Mouse (Mus musculus) telencephalon, adult 2 months (tissue): Measurements from ENCODE around the gene Pdcd5.

Experiments used
- DNase-seq: peaks from one replicate; pipeline ENCODE4 v3.0.0-alpha.2; 2011; ENCODE audit warnings: low read depth, low spot score

Pdcd5 gene

DNA sequence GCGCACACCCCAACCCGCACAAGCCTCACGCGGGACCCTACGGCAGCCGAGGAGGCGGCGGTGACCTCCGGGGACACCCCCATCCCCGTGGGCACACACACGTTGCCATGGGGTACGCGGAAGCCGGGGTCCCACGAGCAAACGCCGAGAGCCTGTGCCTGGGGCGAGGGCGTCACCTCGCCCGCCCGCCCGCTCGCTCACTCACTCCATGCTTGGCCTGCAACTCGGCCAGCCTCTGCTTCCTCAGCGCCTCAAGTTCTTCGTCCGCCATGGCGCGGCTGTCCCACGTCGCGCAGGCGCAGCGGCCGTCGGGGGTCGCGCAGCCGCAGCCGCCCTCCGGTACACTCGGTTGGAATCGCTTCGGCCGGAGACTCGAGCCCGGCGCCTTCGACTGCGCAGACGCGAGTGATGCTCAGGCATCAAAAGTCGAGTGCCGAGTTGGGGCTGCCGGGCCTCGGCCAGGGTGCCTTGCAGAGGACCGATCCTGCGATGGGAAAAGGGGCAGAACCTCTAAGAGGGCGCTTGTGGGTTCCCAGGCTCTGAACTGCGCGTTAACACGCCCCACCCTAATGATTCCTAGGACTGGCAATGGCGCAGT is at the start of gene Pdcd5:
Gene Pdcd5, minus strand, starts transcription at position 421 of the 598 bp plus-strand sequence.
- peak; percentile 92 for DNase-seq

DNA sequence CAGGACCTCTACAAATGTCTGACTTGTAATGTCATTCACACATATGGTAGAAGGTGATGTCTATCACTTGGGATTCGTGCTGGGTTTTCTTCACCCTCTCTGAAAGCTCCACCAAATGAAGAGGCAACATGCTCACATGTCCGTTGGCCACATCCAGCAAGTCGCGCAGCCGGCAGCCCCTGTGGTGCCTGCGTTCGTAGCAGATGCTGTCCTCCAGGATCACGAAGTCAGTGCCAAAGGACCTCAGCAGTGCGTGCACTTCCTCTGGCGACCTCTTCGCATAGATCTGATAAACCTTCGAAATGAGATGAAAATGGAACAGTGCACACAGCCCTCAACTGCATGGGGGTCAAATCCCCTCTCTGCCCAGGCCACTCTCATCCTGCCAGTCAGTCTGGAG is 45.3 kb upstream of the Pdcd5 start:
- DNase-seq: no peak

DNA sequence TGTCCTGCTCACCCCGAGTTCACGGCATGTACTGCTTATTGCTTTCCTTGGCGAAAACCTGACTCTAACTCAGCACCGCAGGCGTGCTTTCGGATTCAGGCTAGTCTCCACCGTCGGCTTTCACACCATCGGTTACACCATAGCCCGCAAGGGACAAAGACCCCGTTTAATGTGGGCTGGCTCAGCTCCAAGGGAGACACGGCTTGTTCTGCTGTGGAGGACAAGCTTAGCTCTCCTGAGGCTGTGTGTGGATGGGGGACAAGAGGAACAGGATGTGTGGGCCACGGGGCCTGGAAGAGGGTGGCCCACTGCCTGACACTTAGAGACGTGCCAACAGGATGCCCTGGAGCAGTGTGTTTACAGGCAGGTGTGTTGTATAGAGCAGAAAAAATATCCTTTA is 44.8 kb upstream of the Pdcd5 start:
- no peak for DNase-seq

DNA sequence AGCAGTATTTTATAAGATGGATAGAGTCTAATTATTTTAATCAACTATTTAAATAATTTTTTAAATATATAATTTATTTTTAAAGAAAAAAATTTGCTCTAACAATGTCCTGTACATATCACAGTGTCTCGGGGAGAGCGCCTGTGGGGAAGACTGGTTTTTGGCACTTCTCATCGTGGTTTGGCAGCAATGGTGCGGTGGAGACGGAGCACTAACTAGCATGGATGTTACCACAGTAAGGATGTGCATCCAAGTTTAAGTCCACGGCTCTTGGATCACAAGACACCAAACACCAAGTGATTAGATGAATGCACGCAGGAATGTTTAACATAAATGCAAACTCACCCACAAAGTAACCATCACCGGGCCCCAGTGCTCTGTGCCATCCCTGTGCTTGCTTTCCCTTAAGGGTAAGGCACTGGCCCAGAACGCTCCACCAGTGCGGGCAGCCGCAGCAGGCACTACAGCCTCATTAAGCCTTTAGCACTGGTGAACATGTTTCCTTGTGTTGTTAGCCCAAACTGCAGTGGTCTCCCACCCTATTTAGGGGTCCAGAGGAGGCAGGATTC is 41.5 kb upstream of the Pdcd5 start:
- no peak for DNase-seq

DNA sequence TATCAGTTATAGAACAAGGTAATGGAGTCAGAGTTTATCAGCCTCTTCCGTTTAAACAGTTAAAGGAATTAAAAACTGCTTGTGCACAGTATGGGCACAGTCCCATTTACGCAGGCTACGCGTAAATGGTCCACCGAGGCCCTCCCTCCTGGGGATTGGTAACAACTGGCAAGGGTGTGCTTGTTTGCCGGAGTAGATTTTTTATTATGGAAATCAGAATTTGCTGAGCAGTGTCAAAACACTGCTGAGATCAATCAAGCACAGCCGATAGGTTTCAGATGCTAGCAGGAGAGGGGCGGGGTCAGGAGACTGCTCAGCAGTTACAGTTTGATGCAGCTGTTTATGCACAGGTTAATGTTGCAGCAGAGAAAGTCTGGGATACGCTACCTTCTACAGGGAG is 41.0 kb upstream of the Pdcd5 start:
- DNase-seq: no peak

DNA sequence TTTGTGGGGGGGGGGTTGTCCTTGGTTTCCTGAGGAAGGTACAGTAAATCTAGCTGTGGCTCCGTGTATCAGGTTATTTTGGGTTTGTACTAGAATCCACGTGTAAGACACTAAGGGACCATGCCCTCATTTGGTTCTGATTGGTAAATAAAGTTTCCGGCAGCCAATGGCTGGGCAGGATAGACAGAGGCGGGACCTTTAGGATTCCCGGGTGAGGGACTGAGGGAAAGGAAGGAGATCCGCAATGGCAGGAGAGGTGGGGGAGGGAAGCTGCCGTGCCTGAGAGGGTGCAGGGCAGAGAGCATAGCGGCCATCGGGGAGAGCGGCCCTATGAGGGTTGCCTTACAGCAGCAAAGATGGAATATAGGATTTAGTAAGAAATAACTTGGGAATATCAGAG is 39.9 kb upstream of the Pdcd5 start:
- DNase-seq: no peak

DNA sequence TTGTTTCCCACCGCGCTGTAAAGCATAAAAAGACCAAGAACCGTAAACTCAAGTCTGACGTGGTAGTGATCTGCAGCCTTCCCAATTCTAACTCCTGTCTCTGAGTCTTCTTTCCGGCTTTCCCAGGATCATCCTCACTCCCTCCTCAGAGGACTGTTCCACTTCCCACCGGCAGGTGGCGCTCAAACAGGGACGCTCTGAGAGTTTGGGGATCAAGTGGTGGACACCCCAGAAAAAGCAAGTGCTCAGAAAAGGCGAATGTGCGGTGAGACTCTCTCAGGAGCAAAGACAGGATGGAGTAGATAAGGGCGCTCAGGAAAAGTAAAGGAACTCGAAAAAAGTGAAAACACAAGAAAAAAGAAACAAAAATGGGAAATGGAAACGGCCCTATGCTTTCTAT is 39.4 kb upstream of the Pdcd5 start:
- no peak for DNase-seq

DNA sequence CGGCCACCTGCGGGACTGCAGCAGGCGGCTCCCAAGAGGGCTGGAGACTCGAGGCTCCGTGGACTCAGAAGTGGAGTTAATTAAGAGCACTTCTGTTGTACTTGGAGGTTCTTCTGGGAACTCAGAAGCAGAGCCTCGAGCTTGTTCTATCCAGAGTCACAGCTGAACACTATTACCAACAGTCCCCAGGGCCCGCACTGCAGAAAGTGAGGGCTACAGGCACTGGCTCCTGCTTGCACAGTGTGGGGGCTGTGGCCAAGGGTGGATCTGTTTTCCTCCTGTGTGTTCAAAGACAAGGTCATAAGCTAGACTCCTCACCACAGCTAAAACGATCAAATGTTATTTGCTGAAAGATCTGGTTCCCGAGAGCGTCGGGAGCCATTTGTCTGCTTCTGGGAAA is 38.9 kb upstream of the Pdcd5 start:
- DNase-seq: no peak

DNA sequence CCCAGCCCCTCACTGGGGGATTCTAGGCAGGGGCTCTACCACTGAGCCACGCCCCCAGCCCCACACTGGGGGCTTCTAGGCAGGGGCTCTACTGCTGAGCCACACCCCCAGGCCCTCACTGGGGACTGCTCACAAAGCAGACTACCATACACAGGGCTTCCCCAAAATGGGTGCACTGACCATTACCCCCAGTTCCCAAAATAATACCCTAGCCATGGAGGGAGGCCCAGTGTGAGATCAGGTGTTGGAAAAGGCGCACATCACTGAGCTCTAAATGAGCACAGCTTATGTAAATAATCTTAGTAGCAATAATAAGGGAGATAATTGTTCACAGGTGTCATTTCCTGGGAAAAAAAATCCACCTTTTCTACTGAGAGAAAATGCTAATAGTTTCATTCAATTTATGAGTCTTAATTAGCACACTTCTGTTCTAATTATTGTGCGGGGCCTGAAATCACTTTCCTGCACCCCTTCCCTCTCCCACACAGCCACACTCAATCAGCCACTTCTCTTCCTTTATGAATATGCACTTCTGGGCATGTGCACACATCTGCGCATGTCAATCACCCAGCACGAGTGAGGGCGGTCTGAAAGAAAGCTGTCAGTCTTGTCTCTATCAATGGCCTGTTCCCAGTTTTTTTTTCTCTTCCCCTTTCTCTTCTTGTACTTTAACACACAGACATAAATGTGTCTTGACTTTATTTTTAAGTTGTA is 36.2 kb upstream of the Pdcd5 start:
- no peak for DNase-seq

DNA sequence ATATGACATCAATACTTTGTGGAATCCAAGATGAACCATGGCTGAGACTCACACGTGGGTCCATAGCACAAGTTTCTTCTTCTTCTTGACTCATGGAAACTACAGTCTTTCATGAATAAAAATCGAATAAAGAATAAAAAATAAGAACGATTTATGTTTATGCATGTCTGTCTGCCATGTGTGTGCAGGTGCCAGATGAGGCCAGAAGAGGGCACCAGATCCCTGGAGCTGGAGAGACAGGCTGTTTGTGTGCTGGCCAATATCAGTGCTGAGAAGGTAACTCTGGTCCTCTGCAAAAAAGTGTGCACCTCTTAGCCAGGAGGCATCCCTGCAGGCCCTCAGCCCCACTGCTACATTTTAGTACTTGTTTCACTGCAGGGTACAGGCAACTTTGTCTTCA is 34.2 kb upstream of the Pdcd5 start:
- DNase-seq: no peak

DNA sequence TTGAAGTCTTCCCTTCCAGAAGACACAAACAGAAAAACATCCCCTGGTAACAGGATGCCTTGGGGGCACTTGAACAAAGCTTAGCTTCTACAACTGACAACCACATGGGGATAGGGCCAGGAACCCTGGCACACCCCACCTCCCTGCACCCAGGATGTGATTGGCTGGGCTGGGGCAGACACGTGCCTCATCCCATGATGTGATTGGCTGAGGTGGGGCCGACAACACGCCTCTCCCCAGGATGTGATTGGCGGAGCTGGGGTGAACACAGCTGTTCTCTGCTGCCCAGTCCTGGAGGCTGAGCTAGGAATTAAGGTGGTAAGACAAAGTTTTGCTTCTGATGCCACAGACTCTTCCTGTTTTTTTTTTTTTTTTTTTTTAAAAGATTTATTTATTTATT is 31.7 kb upstream of the Pdcd5 start:
- DNase-seq: no peak

DNA sequence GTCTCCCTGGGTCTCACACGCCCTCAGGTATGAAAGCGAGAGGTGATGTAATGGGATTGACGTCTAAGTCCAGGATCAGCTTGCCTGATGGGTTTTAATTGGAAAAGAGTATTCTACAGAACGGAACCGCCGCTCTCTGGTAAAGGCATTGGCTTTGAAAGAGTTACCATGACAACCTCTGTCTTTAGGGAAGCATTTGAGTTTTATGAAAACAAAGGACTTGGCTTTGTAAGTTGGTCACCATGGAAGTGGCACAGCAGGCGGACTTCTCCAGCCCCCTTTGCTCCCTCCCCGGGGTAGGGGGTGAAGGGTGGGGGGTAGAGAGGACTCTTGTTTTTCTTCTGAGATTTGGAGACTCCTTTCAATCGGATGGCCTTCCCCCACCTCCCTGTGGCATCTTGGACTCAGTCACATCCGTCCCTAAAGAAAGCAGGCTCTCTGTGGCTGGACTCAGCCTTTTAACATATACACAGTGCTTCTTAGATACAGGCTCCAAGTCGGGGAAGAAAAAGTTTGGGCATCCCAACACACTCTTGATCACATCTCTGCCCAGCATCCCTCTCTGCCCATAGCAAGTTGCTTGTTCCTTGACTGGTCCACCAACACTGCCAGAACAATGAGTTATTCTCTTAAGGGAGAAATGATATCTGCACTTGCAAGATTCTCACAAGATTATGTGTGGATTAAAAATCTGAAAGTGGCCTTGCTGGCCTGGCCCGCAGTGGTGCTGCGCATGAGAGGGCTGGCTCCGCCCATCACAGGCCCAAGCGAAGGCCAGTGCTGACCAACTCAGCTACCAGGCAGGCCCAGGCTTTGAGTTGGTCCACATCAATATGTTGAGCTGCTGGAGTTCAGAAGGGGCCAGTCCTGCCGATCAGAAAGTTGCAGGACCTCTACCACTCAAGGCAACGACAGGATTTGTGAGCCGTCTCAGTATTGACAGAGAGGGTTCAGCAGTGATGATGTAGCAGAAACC is 21.0 kb upstream of the Pdcd5 start:
- no peak for DNase-seq

DNA sequence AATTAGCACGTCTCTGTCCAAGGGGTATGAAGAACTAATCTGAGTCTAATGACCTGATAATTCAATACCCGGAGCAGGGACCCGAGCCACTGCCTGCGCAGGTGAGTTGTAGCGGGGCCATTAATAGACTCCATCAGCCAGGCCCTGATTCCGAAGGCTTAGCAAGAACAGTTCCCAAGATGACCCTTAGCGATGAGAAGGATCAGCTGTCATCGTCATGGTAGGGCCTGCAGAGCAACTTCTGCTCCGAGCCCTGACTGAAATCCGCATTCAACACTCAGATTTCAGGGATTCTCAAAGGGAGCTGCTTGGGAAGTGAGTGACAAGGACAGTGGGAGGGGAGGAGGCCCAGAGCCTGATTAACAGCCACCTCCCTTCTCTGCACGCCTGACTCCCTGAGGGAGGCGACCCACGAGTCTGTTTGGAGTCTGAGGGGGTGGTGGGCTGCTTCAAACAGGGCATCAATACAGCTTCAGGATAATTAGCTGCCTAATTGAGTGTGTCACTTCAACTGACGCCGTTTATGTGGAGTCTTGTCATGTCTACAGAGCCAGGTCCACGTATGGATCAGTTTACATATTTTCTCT is 16.6 kb upstream of the Pdcd5 start:
- DNase-seq: no peak

DNA sequence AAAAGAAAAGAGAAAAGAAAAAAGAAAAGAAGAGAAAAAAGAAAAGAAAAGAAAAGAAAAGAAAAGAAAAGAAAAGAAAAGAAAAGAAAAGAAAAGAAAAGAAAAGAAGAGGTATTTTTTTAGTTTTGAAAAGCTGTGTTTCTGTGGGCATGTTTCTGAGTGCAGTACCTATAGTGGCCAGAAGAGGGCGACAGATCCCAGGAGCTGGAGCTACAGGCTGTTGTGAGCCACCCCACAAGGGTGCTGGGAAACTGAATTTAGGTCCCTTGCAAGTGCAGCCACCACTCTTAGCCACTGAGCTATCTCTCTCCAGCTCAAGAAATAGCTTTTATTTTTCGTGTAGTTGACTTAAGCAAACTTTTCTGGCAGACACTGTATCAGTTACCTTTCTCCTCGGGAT is 11.9 kb upstream of the Pdcd5 start:
- no peak for DNase-seq

DNA sequence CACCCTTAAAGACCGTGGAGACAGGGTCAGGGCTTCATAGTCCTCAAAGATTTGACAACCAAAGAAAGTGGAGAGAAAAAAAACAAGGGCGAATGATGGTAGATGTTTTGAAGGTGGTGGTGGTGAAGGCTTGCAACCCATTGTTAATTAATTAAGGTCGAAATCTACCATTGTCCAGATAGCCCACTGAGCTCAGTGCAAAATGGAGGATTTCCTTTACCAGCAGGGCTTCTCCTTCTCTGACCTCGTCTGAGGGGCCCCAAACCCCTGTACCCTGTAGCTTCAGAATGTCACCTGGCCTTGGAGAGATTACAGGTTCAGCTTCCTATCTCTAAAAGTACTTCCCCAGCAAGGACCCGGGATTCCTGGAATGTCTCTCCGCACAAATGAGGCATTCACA is 10.5 kb upstream of the Pdcd5 start:
- no peak for DNase-seq

DNA sequence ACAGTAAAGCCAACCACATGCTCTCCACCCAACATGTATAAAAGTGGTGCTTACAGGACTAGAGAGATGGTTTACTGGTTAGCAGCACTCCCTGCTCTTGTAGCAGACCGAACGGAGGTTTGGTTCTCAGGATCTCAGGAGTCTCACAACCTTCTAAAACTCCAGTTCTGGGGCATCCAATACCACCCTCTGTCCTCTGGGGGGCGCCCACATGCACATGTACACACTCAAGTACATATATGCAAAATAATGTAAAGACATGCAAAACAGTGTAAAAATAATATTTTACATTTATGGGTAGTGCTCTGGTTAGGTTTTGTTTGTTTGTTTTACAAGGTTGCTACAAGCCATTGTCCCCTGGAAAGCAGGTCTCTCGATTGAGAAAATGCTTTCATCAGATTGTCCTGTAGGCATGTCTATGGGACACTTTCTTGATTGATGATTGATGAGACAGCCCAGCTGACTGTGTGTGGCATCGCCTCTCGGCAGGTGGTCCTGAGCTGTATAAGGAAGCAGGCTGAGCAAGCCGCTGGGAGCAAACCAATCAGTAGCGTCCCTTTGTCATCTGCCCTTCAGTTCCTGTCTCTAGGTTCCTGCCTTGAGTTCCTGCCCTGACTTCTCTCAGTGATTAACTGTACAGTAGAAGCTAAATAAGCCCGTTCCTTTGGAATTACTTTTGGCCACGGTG is 4.4 kb upstream of the Pdcd5 start:
- no peak for DNase-seq

DNA sequence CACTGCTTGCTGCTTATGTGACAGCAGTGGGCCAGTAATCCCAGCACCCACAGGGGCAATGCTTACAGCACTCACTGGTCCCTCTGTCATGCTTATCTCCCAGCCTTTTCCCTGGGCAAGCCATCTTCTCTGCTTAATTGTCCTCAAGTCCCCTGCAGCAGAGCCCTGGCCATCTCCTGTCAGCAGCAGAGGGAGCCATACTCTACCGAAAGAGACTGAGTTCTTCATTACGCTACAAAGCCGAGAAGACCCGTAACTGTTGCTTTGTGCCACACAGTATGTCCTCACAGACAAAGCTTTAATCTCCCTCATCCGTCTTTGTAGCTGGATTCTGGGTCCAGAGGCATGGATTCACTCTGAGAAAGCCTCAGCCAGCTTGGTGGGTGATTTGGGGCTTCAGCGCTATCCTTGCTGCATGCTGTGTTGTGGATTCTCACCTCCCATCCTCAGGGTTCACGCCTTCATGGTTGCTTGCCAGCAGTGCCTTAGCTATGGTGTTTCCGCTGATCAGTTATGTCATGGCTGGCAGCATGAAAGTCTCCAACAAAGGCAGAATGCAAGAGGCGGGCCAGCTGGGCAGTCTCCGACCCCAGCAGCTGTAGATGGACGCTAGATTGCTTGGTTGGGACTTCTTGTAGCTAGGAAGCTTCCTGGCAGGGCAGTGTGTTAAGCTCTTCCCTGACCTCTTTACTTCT is 3.5 kb upstream of the Pdcd5 start:
- peak; percentile 50 for DNase-seq

DNA sequence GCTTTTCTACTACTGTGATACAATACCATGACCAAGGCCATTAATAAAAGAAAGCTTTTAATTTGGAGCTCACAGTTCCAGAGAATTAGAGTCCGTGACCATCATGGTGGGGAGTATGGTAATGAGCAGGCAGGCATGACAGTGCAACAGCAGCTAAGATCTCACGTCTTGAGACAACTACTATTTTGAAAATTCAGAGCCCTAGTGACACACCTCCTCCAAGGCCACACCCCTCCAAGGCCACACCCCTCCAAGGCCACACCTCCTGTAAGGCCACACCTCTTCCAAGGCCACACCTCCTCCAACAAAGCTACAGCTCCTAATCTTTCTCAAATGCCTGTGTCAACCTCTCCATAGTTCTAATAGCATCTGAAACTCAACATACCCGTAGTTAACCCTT is 1.8 kb upstream of the Pdcd5 start:
- DNase-seq: no peak

DNA sequence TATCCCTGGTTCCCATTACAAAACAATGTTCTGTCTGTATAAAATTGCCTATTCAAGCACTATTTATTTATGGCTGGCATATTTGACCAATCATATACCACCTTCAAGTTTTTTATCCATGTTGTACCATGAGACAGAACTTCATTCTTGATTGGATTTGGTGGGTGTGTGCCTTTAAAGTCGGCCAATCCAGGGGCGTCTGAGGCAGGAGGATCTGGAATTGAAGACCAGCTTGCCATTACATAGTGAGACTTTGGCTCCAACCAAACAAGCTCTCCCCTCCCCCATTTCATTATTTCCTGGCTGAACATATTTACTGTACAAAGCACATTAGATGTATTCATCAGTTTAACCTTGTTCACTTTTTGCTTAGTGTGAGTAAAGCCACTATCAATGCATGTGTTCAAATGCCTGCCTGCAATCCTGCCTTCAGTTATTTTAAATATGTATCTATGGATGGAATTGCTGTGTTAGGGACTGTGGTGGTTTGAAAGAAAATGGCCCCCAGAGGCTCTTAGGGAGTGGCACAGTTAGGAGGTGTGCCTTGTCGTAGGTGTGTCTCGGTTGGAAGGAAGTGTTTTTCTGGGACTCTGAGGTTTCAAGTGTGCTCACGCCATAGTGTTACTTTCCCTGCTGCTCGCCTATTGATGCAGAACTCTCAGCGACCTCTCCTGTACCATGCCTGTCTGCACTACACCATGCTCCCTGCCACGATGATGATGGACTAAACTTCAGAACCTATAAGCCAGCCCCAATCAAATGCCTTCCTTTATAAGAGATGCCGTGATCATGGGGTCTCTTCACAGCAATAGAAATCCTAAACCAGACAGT is 1.1 kb upstream of the Pdcd5 start:
- DNase-seq: no peak
